Mouse (Mus musculus): ENCODE measurements around the gene Lig1.

The Lig1 gene

DNA sequence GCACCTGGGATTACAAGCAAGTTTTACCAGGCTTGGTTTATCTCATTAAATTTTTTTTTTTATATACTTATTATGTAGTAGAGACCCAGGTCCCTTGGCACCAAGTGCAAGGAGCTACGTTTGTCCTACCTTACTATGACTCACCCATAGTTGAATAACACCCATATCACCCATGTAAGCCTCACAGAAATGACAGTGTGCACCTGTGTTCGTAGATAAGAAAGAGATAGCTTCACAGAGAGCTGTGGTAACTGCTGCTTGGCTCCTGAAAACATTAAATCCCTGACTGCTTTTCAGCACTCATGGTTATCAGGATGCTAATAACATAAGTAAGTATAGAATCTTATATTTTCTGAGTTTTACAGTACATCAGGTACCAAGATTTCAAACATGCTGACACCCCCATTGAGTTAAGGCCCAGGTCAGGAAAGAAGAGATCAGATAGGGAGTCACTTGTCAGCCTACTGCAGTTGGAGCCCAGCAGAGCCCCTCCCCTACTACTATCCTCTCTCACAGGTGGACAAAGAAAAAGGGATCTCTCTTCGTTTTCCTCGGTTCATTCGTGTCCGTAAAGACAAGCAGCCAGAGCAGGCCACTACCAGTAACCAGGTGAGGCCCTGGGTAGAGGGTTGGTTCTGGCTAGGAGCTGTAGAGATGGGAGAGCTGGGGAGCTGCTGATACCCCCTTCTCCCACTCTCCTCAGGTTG is 33.6 kb downstream of the Lig1 start:
- no peak for DNase-seq (ENCODE audit: low read depth, low spot score)

DNA sequence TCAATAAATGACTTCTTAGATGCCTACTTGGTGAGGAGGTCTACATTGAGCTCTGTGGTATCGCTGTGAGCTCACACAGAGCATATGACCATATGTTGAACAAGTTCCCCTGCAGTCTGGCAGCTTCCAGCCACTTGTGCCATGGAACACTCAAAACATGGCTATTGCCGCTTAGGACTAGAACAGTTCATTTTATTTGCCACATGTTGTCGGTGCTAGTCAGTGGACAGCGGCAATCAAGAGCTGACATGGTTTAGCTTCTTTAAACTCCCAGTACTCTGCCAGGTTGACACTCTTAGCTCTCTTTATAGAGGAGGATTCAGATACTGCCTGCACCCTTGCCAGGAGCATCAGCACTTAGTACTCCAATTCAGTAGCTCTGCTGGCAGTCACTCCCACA is 34.3 kb downstream of the Lig1 start:
- DNase-seq (ENCODE audit: low read depth, low spot score), result peak; percentile 51

GRCm38 (mm10) chr7:13314095-13314597 is 37.1 kb downstream of the Lig1 start:
- no peak for DNase-seq (ENCODE audit: low read depth, low spot score)

DNA sequence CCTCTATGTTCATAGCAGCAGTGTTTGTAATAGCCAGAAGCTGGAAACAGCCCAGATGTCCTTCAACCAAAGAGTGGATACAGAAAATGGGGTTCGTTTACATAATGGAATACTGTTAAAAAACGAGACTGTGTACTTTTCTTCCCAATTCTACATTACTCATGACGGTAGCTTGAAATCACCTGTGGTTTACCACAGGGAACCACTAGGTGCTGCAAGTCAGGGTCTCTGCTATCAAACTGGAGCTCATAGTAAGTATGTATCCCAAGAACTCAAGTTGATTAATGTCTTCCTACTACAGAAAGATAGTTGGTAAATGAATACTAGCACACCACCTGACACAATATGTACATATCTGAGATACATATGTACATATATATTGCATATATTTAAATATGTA is 44.3 kb downstream of the Lig1 start:
- DNase-seq (ENCODE audit: low read depth, low spot score), result no peak

DNA sequence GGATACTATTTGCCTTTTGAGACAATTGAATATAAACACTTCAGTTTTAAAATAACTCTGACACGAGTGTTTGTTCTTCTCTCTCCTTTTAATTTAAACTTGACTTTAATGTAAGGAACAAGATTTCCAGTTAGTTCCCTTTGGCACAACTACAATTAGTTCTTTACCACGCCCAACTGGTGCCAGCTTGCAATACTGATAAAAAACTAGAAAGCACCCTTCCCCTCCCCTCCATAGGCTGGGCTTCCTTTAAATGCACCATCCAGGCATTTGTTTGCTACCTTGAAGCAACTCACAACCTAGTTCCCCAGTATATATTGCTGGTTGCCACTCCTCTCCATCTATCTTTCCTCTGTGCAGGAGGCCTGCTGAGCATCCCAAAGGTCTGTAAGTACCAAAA is 47.2 kb downstream of the Lig1 start, which contains the start of gene Pla2g4c:
TSS of gene Pla2g4c (plus strand) at position 340 of the 400 bp plus-strand sequence.
- DNase-seq (ENCODE audit: low read depth, low spot score), result no peak

DNA sequence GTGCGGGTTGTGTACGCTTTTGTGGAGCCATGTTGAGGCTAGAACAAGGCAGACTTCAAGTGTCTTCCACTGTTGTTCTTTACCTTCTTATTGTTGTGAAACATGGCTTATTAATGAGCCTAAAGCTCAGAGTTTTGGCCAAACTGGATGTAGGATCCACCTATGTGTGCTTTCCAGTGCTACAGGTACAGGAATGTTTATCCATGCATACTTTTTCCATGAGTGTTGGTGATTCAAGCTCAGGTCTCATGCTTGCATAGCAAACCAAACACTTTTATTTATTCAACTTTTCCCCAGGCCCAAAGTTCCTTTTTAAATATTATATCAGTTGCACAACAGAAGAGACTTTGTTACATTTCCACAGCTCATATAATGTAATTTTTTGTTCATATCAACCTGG is 53.5 kb downstream of the Lig1 start:
- no peak for DNase-seq (ENCODE audit: low read depth, low spot score)

DNA sequence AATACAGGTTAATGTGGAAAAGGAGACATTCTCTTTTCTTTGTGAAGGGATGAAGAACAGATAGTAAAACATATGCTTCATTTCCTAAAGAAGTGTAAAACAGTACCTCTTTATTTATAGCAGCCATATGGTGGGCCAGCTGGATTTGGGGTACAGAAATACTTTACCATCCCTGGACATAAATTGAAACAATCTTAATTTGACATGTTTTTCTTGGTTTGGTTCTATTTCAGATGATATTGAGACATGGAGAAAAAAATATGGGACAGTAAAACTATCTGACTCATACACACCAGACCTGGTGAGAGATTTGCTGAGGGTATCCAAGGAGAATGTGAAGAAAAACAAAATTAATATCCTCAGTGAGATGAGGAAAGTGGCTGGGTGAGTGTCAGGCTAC is 78.9 kb downstream of the Lig1 start:
- no peak for DNase-seq (ENCODE audit: low read depth, low spot score)

Measured in R1 (cell line).